Mouse (Mus musculus): Measurements from ENCODE around the gene Pln. TPM values are rescaled to one million over a fixed set of nuclear protein-coding genes. Genes with fewer than 3 reads are reported as not detected.

Pln gene
- not detected in 2 replicates for total RNA-seq (2014; fragmentation: Nextera tagmentation)
- 0.98 TPM in 1 of 2 replicates, not detected in the other for total RNA-seq (2017)

GRCm38 (mm10) chr10:53337162-53337923 lies at the start of gene Pln:
Gene Pln, plus strand, starts transcription at chr10:53337667.
- ATAC-seq (replicated peaks; ENCODE audit: poor library complexity, severe bottlenecking): no peak

- no peak for ATAC-seq (replicated peaks; ENCODE audit: poor library complexity, severe bottlenecking)
These were observed 31.6 kb upstream of the Pln start for GRCm38 (mm10) chr10:53305867-53306266.

DNA sequence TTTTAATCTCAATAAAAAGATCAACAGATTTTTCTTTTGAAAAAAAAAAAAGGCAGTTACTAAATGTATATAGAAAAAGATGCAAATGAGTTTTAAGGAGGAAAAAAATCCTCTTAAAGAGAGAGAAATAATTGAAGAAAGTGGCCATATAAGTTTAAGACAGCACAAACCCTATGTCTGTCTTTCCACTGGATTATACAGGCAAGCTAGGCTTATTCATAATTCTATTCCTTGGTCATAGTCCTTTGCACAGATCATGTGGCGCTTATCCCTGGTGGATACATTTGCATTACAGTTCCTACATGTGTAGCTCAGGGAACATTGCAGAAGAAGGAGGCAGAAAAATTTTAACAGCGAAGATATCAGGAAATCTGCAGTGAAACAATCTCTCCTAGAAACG lies 30.8 kb upstream of the Pln start:
- ATAC-seq (replicated peaks; ENCODE audit: poor library complexity, severe bottlenecking): no peak

DNA sequence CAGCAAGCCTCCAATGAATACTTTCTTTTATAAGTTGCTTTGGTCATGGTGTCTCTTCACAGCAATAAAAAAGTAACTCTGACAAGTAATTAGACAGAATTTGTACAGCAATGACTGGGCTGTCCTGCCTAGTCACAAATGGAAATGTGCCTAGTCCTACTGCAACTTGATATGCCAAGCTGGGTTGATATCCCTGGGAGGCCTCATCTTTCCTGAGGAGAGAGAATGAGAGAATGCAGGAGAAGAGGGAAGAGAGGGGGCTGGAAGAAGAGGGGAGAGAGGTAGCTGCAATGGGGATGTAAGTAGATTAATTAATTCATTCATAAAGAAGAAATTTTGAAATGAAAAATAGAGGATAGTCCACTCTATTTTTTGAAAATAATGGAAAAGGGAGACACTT lies 14.1 kb upstream of the Pln start:
- no peak for ATAC-seq (replicated peaks; ENCODE audit: poor library complexity, severe bottlenecking)

DNA sequence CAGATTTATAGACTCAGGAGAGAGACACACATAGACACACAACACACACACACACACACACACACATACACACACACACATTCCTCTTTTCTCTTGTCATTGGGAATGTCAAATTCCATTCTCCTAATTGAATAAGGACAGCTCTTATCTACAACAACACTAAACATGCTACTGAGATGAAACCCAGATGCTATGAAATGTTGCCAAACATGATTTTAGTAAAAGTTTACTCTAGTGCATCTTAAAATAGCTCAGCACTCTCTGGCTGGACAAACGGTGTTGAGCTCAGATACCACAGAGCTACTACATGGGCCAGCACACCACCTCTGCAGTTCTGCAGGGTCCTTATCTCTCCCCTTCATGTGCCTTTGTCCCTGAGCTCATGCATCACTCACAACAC lies 12.8 kb upstream of the Pln start:
- ATAC-seq (replicated peaks; ENCODE audit: poor library complexity, severe bottlenecking): no peak

DNA sequence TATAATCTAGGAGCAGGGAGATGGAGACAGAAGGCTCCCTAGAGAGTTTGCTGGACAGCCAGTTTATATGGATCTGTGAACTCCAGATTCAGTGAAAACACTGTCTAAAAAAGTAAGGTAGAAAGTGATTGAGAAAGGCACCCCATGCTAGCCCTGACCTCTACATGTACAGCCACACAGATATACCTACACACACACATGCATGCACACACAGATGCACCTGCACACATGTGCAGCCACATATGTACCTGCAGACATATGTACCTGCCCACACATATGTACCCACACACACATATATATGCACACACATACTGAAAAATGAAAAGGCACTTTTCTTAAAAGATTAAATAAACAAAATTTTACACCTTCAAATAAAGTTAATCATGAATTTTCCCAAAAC lies 11.1 kb upstream of the Pln start:
- no peak for ATAC-seq (replicated peaks; ENCODE audit: poor library complexity, severe bottlenecking)

DNA sequence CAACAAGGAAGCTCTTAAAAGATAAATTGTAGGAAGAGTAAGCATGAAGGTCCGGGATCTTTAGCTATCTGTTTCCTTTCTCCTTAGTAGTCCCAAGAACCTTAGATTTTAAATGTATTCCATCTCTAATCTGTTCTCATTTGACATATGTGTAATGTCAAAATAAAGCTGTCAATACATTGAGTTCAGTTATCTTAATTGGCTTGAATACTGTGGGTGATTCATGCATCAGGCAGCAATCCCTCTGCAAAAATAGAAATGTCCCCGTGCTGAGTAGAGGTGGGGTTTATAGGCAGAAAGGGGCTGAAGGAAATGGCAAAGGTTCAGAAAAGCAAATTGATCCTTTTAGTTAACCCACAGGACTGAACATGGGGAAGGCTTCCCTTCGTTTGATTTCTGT lies 8.2 kb upstream of the Pln start:
- ATAC-seq (replicated peaks; ENCODE audit: poor library complexity, severe bottlenecking): no peak

DNA sequence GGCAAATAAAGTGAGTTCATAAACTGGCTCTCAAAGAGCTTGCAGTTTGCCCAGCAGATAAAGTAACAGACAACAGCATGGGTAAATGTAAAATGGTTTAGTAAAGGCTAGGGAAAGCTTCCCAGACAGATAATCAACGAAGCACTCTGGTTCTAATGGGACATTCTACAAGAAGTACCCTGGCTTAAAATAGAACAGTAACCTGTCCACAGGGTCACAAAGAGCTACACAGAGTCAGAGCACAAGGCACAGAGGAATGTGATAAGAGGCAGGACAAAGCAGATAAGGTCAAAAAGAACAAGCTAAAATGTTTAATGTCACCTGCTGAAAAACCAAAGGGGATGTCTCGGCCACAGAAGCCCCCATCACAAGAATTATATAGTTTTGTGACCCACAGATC lies 4.7 kb upstream of the Pln start:
- no peak for ATAC-seq (replicated peaks; ENCODE audit: poor library complexity, severe bottlenecking)

GRCm38 (mm10) chr10:53335266-53335665 lies 2.2 kb upstream of the Pln start:
- ATAC-seq (replicated peaks; ENCODE audit: poor library complexity, severe bottlenecking): no peak

GRCm38 (mm10) chr10:53335974-53336373 lies 1.5 kb upstream of the Pln start:
- ATAC-seq (replicated peaks; ENCODE audit: poor library complexity, severe bottlenecking): no peak

DNA sequence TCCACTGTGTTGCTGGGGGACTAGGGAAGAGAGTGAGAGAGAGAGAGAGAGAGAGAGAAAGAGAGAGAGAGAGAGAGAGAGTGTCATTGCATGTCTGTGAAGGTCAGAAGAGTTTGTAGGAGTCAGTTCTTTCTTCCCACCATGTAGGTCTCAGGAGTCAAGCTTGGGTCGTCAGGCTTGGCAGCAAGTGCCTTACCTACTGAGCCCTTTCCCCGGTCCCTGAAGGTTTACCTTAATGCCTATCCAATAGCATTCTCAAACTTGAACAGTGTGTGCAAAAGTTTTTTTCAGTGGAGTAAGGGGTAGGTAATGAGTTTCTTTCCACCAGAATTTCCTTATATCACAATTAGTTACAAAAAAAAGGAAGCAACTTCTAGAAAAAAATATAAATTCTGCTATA lies 1.6 kb downstream of the Pln start:
- ATAC-seq (replicated peaks; ENCODE audit: poor library complexity, severe bottlenecking): no peak

GRCm38 (mm10) chr10:53341288-53341965 lies 4.0 kb downstream of the Pln start:
- ATAC-seq (replicated peaks; ENCODE audit: poor library complexity, severe bottlenecking): peak; percentile 46; the same call in 1 of the 2 replicates

DNA sequence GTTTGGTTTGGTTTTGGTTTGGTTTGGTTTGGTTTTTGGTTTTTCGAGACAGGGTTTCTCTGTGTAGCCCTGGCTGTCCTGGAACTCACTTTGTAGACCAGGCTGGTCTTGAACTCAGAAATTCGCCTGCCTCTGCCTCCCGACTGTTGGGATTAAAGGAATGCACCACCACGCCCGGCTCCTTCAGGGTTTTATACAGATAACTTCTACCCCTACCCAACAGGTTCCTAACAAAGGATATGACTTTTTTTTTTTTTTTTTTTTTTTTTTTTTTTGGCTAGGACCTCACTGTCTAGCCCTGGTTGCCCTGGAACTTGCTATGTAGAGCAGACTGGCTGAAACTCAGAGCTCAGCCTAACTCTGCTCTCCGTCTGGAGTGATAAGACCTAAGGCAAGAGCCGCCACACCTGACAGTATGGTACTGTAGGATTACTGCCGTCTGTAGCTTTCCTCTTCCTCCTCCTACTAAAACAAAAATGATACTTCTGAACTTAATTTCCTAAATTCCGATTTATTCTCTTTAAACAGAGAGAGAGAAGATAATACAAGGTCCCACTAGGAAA lies 4.8 kb downstream of the Pln start:
- ATAC-seq (replicated peaks; ENCODE audit: poor library complexity, severe bottlenecking): no peak

DNA sequence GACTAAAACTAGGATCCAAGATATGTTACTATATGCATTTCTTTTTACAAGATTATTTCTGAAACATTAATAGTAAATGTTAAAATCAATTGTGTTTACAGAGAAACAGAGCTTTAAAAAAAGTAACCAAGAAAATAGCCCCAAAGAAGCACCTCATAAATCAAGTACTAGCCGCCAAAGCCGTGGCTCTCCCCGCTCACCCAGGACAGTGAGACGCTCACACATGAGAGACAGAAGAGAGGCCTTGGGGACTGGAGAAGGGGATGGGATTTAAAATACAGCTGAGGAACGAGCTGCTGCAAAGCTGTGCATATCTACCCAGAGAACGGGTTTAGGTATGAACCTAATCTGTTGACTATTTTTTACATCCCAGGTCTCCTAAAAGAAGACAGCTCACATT lies 5.9 kb downstream of the Pln start:
- no peak for ATAC-seq (replicated peaks; ENCODE audit: poor library complexity, severe bottlenecking)

DNA sequence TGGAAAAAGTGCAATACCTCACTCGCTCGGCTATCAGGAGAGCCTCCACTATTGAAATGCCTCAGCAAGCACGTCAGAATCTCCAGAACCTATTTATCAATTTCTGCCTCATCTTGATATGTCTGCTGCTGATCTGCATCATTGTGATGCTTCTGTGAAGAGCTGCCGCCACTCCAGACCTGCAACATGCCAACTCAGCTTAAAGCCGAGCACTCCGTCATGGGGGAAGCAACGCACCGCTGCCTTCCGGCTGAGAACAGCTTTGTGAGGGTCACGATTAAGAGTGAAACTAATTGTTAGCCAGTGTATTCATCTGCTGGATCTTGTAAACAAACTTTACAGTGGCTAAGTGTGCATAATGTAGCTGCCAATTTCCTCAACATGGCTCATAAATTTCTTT lies 6.4 kb downstream of the Pln start:
- no peak for ATAC-seq (replicated peaks; ENCODE audit: poor library complexity, severe bottlenecking)

DNA sequence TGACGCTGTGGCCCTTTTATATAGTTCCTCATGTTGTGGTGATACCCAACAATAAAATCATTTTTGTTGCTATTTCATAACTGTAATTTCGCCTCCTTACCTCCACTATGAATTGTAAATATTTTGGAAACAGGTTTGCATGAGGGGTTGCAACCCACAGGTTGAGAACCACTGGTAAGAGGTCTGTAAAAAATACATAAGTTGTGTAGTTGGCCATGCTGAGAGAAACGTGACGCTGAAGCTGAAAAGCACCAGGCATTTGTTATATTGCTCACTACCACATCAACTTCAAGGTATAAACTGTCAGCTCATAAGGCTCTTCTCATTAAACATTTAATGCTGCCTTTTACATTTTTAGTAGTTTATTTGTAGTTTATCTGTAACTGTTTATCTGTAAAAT lies 8.0 kb downstream of the Pln start:
- no peak for ATAC-seq (replicated peaks; ENCODE audit: poor library complexity, severe bottlenecking)

GRCm38 (mm10) chr10:53346506-53346905 lies 9.0 kb downstream of the Pln start:
- peak; percentile 47; the same call in 1 of the 2 replicates for ATAC-seq (replicated peaks; ENCODE audit: poor library complexity, severe bottlenecking)

DNA sequence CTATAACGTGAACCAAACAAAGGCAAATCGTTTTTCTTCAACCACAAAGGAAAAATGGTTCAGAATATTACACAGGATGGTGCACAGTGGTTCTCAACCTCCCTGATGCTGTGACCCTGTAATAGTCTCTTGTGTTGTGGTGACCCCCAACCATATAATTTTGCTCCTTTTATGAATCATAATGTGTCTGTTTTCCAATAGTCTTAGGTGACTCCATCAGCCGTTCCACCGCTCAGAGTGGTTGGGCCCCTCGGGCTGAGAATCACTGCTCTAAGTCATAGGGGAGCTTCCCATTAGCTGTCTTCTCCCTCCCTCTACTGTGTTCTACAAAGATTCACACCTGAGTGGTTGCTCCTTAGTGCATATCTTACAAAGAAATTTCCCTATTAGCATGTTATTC lies 9.4 kb downstream of the Pln start:
- ATAC-seq (replicated peaks; ENCODE audit: poor library complexity, severe bottlenecking): no peak

- peak; percentile 96 for ATAC-seq (replicated peaks; ENCODE audit: poor library complexity, severe bottlenecking)
These were observed 10.6 kb downstream of the Pln start for GRCm38 (mm10) chr10:53347787-53348755.

DNA sequence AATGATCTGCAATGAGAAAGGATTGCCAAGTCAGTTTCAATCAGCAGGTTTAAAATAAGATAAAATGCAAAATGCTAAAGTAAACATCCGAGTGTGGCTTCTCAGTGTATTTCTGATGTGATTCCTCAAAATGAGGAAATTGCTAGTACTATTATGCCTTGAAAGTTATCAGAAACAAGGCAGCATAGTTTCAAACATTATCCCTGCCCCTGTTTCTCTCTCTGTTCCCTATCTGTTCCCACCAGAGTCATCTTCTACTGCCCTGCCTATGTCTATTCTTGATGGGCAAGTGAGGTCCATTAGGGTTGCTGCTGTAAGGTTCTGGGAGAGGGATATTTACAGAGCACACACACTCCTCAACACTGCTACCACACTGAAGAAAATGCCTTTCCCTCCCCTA lies 11.8 kb downstream of the Pln start:
- no peak for ATAC-seq (replicated peaks; ENCODE audit: poor library complexity, severe bottlenecking)
